Mouse (Mus musculus) layer of hippocampus, postnatal 14 days (tissue): ENCODE data around the gene Prkg1. TPM values are rescaled to one million over a fixed set of nuclear protein-coding genes. Genes with fewer than 3 reads are reported as not detected.

Experiments used
- DNase-seq, 2 experiments: peaks; one replicate each; pipeline ENCODE4 v3.0.0; 2021 to 2022; ENCODE audit warnings: low spot score in 2 of 2, mixed read lengths in 1 of 2
- total RNA-seq, 2 experiments: library from RNA; stranded (reverse); gene quantifications; 2 replicates each; pipeline ENCODE4 v1.2.3; 2021

Gene Prkg1
- total RNA-seq, 2 experiments from 2014 or later: 21.9 to 23.4 TPM

DNA sequence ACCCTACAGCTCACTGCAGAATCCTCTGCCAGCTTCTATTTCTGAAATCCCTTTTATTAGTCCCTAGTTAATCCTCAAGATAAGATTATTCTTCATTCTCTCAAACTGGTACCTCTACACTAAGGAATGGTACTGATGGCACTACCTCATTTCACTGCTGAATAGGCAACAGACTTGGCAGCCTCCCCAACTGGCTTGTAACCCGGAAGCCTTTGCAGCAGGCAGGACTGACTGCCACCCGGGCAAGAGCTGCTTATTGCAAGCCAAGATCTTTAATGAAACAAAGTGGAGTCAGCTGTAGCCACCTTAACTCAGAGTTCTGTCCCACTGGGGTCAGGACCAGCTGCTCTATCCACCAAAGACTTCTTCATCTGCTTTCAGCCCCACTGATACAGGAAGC, 117.3 kb downstream of the Prkg1 start:
- DNase-seq: no peak

DNA sequence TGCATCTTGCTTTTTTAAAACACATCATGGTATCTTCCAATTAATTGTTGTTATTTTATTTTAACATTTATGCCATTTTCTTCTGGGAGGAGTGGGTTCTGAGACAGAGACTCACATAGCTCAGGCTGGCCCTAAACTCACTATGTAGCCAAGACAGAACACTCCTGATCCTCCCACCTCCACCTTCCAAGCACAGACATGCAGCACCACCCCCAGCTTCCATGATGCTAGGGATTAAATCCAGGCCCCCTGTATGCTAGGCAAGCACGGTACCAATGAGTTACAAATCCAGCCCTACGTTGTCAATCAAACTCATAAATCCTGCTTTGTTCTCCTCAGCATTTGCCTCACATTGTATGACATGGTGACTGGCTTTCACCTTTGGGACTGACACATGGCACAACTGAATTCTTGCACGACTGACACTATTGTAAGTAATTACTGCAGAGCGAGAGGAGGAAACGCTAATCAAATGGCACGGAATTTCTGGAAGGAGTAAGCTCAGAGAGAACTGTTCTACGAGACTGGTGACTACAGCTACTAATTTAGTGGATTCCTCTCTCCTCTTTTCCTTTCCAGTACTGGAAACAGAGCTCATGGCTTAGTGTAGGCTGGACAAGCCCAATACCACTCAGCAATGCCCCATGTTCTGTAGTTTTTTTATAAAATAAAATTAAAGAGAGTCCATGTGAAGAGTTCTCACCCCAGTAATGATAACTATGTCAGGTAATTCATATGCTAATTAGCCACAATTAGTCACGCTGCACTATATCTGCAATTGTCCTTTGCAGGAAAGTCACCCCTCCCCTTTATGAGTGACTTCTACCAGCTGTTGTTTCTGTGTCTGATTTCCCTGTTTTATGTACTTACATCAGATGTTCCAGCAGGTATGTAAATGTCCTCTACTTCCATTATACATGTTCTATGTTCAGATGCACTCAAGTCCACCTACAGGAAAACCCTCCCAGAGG, 133.6 kb downstream of the Prkg1 start:
- no peak for DNase-seq

GRCm38 (mm10) chr19:31621716-31622115, 143.1 kb downstream of the Prkg1 start:
- no peak for DNase-seq

DNA sequence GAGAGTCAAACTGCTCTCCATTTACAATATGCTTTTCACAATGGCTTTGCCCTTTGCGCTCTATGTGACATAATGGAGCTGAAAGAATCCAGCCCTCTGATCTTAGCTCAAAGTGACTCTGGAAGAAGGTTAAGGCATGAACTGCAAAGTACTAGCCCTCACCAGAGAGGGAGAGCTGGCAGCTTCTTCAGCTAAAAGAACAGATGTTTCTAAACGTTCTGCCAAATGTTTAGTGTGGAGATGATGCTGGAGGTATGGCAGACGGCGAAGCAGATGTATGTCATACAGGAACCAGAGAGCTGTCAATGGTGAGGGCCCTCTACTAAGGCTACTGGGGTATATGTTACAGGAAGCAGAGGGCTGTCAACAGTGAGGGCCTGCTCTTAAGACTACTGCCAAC, 148.0 kb downstream of the Prkg1 start:
- no peak for DNase-seq

GRCm38 (mm10) chr19:31616159-31616558, 148.7 kb downstream of the Prkg1 start:
- DNase-seq: no peak

- no peak for DNase-seq
Observed at GRCm38 (mm10) chr19:31613146-31613545, 151.7 kb downstream of the Prkg1 start.

GRCm38 (mm10) chr19:31602578-31602977, 162.3 kb downstream of the Prkg1 start:
- DNase-seq: no peak

- DNase-seq: no peak
Observed at GRCm38 (mm10) chr19:31594011-31594410, 170.8 kb downstream of the Prkg1 start.

DNA sequence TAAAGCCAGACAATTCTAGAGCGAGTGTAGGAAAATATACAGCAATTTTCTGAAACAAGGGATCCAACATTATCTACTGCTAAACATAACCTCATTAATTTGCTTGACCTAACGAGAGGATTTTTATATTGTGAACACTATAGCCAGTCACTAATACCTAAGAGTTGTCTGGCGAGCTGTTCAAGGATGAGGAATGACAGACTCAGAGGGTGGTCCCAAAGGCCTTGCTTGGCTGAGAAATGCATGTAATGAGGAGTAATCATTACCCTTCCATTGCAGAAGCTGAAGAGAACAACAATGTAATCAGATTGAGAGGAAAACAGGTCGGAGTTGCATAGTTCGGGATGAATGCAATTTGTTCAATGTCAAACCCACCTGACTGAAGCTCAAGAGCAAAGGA, 174.1 kb downstream of the Prkg1 start:
- DNase-seq: no peak

DNA sequence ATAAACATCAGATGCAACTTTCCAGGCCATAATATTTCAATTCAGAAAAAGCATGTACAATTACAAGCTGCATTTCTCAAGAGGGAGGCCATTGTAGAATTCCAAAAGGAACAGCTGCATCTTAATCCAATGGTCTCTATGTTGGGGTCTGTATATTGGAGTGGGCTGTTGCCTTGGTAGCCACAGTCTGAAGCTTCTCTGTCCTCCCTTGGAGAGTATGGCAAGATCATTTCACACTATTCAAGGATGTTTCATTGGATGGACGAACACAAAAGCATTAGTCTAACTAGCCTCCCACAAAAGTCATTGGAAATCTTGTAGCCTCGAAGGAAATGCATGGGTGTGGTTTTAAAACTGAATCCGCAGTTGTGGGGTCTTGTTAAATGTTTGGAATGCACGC, 187.7 kb downstream of the Prkg1 start:
- no peak for DNase-seq

DNA sequence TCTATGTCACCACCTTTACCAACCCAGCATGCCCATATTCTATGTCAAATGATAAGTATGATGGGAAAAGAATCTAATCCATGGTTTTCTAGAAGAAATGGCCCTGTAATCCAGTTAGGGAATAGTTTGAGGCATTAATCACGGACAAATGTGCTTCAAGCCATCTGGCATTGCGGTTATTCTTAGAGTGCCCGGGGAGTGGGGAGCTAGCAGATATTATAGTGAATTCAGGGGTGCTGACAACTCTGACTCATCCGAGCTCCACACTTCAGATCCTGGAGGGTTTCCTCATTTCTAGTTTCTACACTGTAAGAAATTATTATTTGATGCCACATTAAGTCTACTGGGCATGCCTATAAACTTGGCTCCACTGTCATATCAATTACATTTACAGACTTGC, 200.5 kb downstream of the Prkg1 start:
- peak in 1 of 2 experiments; percentile 9 for DNase-seq

GRCm38 (mm10) chr19:31546063-31546462, 218.8 kb downstream of the Prkg1 start:
- DNase-seq: no peak

GRCm38 (mm10) chr19:31531249-31531740, 233.5 kb downstream of the Prkg1 start:
- DNase-seq: no peak

DNA sequence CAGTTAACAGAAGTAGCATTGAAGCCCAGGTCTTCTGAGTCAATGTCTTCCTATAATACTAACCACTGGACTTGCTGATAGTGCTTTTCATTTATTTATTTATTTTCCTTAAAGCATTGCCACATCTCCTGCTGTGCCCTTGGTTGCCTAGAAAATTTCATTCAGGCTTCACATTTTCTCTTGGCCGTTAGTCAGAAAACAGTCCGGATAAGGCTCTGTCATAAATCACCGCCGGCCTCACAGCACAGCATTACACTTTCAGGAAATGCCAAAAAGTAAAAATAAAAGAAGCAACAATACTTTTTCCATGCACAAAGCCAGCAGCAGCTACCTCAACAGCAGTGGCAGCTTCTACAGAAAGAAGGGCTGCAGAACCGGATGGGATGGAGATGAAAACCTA, 234.2 kb downstream of the Prkg1 start:
- no peak for DNase-seq

DNA sequence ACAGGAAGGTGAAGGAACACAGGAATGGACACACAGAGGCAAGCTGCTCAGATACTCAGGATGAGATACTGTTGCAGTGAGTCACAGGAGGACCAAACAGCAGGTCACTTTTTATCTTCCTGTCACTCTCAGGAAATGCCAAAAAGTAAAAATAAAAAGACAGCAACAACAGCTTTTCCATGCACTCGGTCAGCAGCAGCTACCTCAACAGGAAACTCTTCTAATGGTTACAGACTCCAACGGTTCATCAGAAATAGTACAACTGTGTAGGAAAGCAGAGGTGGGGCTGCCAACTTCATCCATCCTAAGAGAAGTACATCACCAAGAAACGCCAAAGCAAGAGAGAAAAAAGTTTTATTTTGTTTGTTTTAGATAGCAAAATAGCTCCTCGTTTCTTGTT, 234.9 kb downstream of the Prkg1 start:
- no peak for DNase-seq

DNA sequence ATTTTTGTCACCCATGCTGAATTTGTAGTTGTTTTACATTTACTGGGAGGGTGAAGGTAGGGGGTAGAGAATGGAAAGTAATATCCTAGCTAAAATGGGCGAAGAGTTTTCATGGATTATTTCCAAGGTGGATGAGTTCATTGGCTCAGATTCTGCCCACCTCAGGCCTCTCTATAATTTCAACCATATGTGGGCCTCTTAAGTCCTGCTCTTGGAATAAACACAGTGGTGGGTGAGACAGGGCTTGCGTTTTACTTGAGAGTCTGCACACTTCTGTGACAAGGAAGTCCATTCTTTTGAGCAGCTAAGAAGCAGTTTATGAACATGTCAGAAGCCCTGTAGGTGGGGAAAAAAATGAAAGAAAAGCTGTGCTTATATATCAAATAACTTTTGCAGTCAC, 250.3 kb downstream of the Prkg1 start:
- DNase-seq: no peak

DNA sequence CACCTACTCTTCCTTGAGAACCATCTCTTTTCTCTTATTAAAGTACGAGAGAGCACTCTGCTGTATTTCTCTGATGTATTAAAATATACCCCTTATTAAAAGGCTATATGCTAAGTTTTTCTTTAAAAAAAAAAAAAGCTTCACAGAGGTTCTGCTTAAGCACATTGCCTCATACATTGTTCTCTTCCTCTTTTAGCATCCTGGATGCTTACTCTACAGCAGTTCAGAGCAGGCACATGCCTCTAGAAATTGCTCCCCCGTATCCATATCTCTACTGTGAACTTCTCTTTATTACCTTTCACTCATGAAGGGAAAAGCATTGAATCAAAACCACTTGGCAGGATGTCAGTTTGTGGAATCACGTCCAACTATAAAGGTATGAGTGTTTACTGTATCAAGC, 257.0 kb downstream of the Prkg1 start:
- no peak for DNase-seq

DNA sequence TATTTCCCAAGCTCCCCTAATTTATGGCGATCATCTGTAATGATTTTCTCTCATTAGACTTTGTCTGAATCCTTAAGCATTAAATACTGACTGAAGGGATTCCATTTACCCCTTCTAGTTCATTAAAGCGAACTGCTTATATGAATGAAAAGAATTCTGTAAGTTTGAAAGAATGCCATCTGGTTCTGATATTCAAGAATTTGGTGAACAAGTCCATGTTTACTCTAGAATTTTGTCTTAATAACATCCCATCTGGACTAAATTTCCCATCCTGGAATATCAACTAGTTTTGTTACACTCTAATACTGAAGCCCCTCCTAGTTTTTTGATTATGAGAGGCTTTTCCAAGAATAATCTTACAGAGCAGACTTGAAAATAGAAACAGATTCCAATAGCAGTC, 258.5 kb downstream of the Prkg1 start:
- no peak for DNase-seq

GRCm38 (mm10) chr19:31505041-31505440, 259.8 kb downstream of the Prkg1 start:
- DNase-seq: no peak

DNA sequence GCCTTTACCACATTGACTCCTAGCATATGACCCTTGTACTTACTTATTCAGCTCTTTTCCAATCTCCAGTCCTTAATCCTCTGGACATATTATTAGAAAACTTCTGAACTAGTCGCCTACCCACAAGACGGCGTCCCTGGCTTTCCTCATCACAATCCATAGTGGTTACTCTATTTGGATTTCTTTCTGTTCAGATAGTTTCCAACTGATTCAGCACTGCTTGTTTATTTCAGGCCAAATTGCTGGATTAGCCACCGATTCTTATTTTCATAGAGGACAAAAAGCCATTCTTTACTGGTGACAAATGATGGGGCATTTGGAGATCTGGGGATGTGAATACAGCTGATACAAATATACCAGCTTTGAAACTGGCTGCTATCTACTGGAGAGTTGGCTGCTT, 267.4 kb downstream of the Prkg1 start:
- no peak for DNase-seq

- DNase-seq: no peak
Observed at GRCm38 (mm10) chr19:31489606-31490005, 275.2 kb downstream of the Prkg1 start.

- no peak for DNase-seq
Observed at GRCm38 (mm10) chr19:31471766-31472165, 293.1 kb downstream of the Prkg1 start.

DNA sequence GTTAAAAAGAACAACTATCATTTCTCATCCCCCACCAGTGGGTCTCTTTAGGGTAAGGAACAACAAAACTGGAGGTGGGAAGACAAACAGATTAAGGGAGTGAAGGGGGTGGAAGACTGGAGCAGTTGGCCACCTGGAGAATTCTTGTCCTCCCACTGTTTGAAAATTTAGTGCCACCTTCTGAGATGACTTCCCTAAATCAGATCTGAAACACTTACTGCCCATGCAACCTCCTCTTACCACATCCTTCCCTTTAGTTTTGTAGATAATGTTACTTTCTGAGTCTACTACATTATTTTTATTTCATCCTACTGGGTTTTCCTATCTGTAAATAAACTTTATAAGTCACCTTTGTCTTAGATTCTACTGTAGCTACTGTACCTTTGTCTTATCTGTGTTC, 304.6 kb downstream of the Prkg1 start:
- no peak for DNase-seq
